Mouse (Mus musculus) cerebellum, postnatal 10 days (tissue): ENCODE results near the gene Acot4.
"Not testable (repeated sequence)": the region's sequence is repeated elsewhere in the genome, so short reads cannot be mapped to it uniquely, and the experiment has no call there.

Experiments used
- DNase-seq, 2 experiments: peaks; one replicate each; pipeline ENCODE4 v3.0.0; 2021; ENCODE audit warnings: mixed read lengths in 2 of 2

The Acot4 gene

DNA sequence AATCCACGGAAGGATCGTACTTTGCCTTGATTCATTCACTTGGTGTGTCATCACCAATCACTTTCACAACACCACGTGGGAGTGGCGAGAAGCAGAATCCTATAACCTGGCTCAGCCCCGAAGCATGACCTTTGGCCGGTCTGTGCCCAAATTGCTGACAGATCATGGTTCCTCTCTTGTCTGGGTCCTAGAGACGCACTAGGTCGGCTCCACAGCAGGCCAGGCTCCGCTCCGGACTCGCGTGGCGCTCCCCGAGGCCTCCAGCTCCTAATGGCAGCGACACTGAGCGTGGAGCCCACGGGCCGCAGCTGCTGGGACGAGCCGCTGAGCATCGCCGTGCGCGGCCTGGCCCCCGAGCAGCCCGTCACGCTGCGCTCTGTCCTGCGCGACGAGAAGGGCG, at the start of gene Acot4:
TSS of gene Acot4 (plus strand) at position 139 of the 400 bp plus-strand sequence.
- peak; percentile 19 to 49 for DNase-seq

DNA sequence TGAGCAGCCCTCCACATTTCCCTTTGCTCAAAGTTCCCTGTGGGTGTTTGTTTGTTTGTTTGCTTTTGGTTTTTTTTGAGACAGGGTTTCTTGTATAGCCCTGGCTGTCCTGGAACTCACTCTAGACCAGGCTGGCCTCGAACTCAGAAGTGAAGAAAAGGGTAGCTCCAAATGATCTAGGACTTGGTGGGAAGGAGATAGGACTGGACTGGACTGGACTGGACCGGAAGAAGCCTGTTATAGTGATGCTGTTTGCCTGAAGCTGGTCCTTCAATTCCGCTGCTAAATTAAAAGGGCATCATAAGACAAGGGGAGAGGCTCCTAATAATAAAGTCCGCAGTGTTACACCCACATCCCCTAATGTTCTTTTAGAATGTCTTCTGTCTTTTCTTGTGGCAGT, 49.7 kb upstream of the Acot4 start:
- DNase-seq, result no peak

DNA sequence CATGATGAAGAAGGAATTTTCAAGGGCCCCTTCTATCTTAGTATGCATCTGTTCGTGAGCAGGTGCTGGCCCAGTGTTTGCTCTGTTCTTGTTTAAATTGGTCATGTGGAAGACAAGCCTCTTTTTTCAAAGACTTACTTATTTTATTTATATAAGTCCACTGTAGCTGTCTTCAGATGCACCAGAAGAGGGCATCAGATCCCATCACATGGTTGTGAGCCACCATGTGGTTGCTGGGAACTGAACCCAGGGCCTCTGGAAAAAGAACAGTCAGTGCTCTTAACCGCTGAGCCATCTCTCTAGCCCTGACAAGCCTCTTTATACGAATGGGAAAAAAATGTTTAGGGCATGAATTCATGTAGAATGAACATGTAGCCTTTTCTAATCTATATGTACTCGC, 48.8 kb upstream of the Acot4 start:
- DNase-seq, result no peak

DNA sequence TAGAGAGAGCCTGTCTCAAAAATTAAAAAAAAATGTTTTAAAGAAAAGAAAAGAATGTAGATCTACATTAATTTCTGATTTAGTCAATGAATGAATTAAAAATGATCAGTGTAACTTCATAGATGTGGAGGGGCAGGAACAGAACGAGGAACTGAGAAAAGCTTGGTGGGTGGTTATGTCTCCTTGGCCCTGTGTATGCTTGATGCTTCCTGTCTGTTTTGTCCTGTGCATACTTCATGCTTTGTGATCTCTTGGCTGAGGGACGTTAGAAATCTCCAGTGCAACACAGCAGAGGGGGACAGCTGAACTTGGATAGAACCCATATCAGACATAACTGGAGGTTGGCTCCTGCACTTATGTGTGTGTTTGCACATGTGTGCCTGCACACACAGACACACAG, 41.0 kb upstream of the Acot4 start:
- no peak for DNase-seq

DNA sequence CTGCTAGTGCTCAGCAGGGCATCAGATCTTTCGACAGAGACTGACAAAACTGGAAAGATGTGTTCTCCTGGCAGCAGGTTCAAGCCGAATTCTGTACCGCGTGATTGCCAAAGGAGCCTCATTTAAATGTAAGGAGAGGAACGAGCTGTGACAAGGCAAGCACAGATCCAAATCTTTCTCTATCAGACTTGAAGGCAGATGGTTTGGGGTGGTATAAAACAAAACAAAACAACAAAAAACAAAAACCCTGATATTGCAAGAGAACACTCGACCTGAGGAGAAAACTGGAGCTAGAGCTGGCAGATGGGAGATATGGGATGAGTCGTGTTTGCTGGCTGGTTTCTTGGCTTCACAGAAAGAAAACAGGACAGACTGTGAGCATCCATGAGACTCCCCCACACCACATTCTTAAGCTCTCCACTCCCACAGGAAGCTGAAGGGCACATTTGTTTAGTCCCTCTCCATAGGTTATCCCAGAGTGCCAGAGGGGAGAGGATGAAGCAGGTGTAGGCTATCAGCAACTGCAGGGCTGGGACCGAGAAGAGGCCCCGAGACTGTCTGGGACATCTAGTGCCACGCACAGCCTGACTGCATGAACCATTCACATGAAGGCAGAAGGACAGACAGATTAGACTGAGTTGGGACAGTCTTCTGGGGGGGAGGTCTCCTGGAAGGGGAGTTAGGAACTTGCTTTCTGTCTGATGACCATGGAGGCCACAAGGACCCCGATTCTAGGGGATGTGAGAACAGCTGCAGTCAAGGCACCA, 39.7 kb upstream of the Acot4 start:
- DNase-seq, result peak; percentile 40 to 44

DNA sequence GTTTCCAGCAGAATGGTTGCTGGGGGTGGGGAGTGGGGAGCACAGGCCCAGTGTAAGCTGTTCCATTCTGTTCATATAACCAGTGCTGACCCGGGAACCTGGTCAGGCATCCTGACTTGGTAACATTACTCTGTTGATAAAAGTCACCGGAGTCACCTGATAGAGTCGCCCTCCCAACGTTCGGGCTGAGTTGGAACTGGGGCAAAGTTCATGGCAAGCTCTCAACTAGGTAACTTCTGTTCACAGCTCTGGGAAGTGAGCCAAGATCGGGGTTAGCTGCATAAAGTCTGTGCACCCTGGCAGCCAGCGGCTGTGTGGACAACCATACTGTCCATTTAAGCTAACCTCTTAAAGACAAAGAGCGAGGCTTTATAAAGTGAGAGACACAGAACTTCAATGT, 38.9 kb upstream of the Acot4 start:
- peak; percentile 44 to 51 for DNase-seq

- DNase-seq, result no peak
Observed at GRCm38 (mm10) chr12:84000418-84000817, 37.8 kb upstream of the Acot4 start.

- DNase-seq, result no peak
Observed at GRCm38 (mm10) chr12:84003866-84004265, 34.3 kb upstream of the Acot4 start.

DNA sequence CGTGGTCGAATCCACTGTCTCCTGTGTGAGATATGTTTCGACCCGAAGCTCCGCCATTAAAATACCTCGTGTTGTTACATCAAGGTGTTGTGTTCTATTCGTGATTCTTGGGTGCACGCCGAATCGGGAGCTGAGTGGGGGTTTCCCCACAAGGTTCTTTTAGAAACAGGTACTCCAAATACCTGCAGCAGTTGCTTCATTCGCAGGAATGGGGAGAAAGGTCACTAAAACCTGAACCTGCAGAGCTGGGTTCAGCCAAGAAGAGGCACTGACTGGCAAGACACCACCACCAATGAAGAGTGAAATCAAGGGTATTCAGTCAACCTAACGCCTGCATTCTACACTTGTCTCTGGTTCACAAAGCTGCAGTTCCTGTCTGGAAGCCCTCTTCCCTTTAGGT, 29.9 kb upstream of the Acot4 start:
- no peak for DNase-seq

DNA sequence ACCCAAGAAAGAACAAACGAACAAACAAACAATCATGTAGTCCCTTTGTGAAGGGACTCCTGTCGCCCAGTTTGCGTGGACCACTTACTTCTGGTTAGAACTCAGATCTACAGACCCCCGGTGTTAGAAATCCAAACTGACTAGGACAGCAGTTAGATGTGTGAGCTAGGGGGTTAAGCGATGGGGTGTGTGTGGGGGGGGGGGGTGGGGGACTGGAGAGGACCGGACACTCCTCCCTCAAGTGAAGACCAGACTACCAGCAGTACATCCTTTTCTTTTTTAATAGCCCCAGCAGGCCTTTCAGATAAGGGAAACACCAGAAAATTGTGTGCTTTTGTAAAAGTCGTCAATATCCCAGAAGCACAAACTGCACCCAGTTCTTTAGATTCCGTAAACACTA, 29.4 kb upstream of the Acot4 start:
- DNase-seq, result no peak

DNA sequence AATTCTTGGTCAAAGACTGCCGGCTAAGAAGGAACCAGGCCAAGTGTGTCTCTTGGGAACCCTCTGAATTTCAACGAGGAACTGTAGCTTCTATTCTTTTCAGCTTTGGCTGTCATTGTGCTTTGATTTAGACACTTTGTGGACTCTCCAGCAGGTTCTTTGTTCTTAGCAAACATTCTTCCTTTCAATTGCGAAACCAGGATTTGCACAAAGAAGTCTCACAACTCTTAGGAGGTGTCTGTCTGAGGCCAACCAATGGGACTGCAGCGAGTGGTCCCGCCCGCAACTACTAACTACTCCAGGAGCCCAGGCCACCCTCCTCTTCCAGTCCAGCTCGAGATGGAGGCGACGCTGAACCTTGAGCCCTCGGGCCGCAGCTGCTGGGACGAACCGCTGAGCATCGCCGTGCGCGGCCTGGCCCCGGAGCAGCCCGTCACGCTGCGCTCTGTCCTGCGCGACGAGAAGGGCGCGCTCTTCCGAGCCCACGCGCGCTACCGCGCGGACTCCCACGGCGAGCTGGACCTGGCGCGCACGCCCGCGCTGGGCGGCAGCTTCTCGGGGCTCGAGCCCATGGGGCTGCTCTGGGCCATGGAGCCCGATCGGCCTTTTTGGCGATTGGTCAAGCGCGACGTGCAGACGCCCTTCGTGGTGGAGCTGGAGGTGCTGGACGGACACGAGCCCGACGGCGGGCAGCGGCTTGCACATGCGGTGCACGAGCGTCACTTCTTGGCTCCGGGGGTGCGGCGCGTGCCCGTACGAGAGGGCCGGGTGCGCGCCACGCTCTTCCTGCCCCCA, 28.8 kb upstream of the Acot4 start, which contains the start of gene Acot1:
TSS of gene Acot1 (plus strand) at position 320 of the 795 bp plus-strand sequence.
- peak; percentile 81 to 82 for DNase-seq

- no peak for DNase-seq
Observed at GRCm38 (mm10) chr12:84010201-84010600, 28.0 kb upstream of the Acot4 start.

GRCm38 (mm10) chr12:84011251-84012040, 26.7 kb upstream of the Acot4 start:
- peak; percentile 96 to 97 for DNase-seq

DNA sequence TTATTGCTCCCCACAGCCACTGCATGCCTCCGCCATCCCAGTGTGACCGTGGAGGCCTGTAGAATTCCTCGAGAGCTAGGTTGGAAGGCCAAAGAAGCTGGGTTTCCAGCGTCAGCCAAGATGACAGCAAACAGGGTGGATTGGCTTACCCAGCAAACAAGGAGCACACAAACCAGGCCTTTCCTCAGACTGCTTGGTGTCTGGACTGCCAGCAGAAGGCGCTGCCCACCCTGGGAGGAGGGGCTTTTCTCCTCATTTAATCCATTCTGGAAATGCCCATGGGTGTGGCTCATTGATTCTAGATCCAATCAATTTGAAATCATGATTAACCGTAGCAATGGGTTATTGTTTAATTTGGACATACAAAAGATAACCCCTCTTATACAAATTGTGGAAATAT, 25.0 kb upstream of the Acot4 start:
- peak; percentile 40 to 50 for DNase-seq

DNA sequence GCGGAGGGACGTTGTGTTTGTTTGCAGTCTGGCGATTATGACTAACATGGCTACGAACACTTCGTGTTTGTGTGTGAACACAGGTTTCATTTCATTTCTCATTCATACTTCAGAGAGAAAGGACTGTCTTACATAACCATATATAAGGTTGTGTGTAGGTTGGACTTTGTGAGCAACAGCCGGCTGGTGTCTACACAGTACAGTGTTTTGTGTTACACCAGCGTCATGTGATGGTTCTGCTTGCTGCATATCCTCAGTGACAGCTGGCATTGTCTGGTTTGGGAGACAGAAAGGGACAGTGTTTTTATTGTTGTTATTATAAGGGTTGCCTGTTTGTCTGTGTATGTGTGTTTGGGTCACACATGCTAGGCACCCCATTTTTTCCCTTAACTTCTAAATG, 24.5 kb upstream of the Acot4 start:
- DNase-seq, result no peak

GRCm38 (mm10) chr12:84020528-84020927, 17.7 kb upstream of the Acot4 start:
- DNase-seq, result peak in 1 of 2 experiments; percentile 29

GRCm38 (mm10) chr12:84022266-84022665, 15.9 kb upstream of the Acot4 start:
- DNase-seq, result not testable (repeated sequence)

- DNase-seq, result no peak
Observed at GRCm38 (mm10) chr12:84023052-84023745, 15.0 kb upstream of the Acot4 start.

GRCm38 (mm10) chr12:84025888-84026287, 12.3 kb upstream of the Acot4 start:
- no peak for DNase-seq

GRCm38 (mm10) chr12:84028328-84028727, 9.9 kb upstream of the Acot4 start:
- DNase-seq, result not testable (repeated sequence)

- not testable (repeated sequence) for DNase-seq
Observed at GRCm38 (mm10) chr12:84029043-84029442, 9.1 kb upstream of the Acot4 start.

- peak; percentile 88 to 93 for DNase-seq
Observed at GRCm38 (mm10) chr12:84030659-84031332, 7.4 kb upstream of the Acot4 start.
